Mouse (Mus musculus) thymus, adult 2 months (tissue): ENCODE data around the gene Dgkg.

Source experiments
- CTCF ChIP-seq: fragments of 200-500 bp; IDR thresholded peaks from 2 replicates; pipeline ENCODE4 v1.5.1; 2012; ENCODE audit warnings: mild to moderate bottlenecking, control low read depth, low read length, moderate library complexity, borderline replicate concordance; ENCODE audit not compliant: control insufficient read depth, poor library complexity, insufficient read depth; ENCODE audit errors: extremely low read depth
- POLR2A ChIP-seq: fragments of 200-500 bp; IDR thresholded peaks from 2 replicates; pipeline ENCODE4 v1.6.1; 2012; ENCODE audit warnings: mild to moderate bottlenecking, low read length, control low read depth, moderate library complexity; ENCODE audit not compliant: control insufficient read depth, poor library complexity, insufficient read depth; ENCODE audit errors: extremely low read depth

DNA sequence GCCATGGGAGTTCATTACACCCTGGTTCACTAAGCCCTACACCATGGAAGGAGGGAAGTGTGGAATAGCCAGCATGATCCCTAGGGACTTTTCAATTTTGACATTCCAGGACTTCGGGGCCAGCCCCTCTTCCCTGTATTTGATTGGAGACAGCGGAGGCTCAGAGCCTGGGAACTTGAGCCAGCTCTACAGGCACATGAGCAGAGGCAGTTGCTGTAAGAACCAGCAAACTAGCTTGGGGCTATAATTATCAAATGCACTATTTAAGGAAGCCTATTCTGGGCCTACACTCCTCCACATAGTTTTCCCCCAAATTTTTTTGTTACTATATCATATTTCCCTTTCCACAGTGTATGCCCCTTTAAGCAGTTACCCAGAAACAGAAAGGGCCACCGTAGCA lies 22.6 kb upstream of the Dgkg start:
- TF ChIP-seq POLR2A (no peak), CTCF (no peak)
